Mouse (Mus musculus) small intestine, adult 2 months (tissue): ENCODE measurements around the gene Daglb.

Experiments used
- CTCF ChIP-seq: fragments of 200-500 bp; IDR thresholded peaks from 2 replicates; pipeline ENCODE4 v1.5.1; 2012; ENCODE audit warnings: low read depth, mild to moderate bottlenecking, control low read depth, inconsistent platforms, low read length, moderate library complexity, mixed read lengths; ENCODE audit not compliant: insufficient replicate concordance, insufficient read length; ENCODE audit errors: extremely low read depth
- POLR2A ChIP-seq: fragments of 200-500 bp; IDR thresholded peaks from 2 replicates; pipeline ENCODE4 v1.6.1; 2012; ENCODE audit warnings: low read depth, mild to moderate bottlenecking, control low read depth, inconsistent platforms, low read length, moderate library complexity

DNA sequence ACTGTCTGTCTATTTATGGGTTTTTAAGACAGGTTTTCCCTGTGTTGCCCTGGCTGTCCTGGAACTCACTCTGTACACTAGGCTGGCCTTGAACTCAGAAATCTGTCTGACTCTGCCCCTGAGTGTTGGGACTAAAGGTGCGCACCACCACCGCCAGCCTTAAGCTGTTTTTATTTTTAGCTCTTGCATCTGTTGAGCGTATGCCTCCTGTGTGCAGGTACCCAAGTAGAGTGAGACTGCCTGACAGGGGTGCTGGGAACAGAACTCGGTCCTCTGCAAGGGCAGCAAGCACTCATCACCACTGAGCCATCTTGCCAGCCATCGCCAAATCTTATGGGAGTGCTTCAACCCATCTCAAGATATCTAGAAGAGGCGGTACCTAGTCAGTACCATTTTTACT is 11.6 kb downstream of the Daglb start:
- TF ChIP-seq CTCF: no peak
- TF ChIP-seq POLR2A: no peak
